Mouse (Mus musculus) cerebellum, adult (tissue): ENCODE measurements around the gene Pf4.
"Not testable (repeated sequence)": the region's sequence is repeated elsewhere in the genome, so short reads cannot be mapped to it uniquely, and the experiment has no call there.

ENCODE experiments used
- ATAC-seq: cut with Nextera tagmentation; 2 replicates; pipeline ENCODE4 v1.9.2; 2017; ENCODE audit warnings: mild to moderate bottlenecking, moderate library complexity, mixed read lengths; ENCODE audit not compliant: insufficient number of reproducible peaks, low FRiP score, low TSS enrichment

The Pf4 gene

GRCm38 (mm10) chr5:90785659-90786588 lies 13.7 kb downstream of the Pf4 start, which contains the start of gene Cxcl3:
Gene Cxcl3 (plus strand): TSS chr5:90786103.
- peak; percentile 56; the same call in 1 of the 2 replicates for ATAC-seq

GRCm38 (mm10) chr5:90788114-90788513 lies 15.9 kb downstream of the Pf4 start:
- ATAC-seq = no peak

GRCm38 (mm10) chr5:90789306-90790073 lies 17.3 kb downstream of the Pf4 start:
- ATAC-seq = no peak

GRCm38 (mm10) chr5:90790074-90790502 lies 17.9 kb downstream of the Pf4 start:
- ATAC-seq = no peak

- ATAC-seq = no peak
Observed at GRCm38 (mm10) chr5:90794195-90794625, 22.0 kb downstream of the Pf4 start, which contains the start of gene Cxcl15. Gene Cxcl15 (plus strand): TSS chr5:90794534.

GRCm38 (mm10) chr5:90795392-90795791 lies 23.2 kb downstream of the Pf4 start:
- not testable (repeated sequence) for ATAC-seq

GRCm38 (mm10) chr5:90804574-90804973 lies 32.3 kb downstream of the Pf4 start:
- ATAC-seq = no peak

GRCm38 (mm10) chr5:90806050-90806449 lies 33.8 kb downstream of the Pf4 start:
- ATAC-seq = no peak

- ATAC-seq = no peak
Observed at GRCm38 (mm10) chr5:90807176-90807950, 35.1 kb downstream of the Pf4 start.

GRCm38 (mm10) chr5:90819756-90820155 lies 47.5 kb downstream of the Pf4 start:
- no peak for ATAC-seq
